Mouse (Mus musculus): ENCODE measurements around the gene Sec16a. TPM values are rescaled to one million over a fixed set of nuclear protein-coding genes. Genes with fewer than 3 reads are reported as not detected.
A peak's percentile ranks its signal among the peaks of the same experiment; 100 is the strongest.

Sec16a gene
- total and polyA plus RNA-seq, 2 experiments from 2014 or later = 9.9 to 60.9 TPM

DNA sequence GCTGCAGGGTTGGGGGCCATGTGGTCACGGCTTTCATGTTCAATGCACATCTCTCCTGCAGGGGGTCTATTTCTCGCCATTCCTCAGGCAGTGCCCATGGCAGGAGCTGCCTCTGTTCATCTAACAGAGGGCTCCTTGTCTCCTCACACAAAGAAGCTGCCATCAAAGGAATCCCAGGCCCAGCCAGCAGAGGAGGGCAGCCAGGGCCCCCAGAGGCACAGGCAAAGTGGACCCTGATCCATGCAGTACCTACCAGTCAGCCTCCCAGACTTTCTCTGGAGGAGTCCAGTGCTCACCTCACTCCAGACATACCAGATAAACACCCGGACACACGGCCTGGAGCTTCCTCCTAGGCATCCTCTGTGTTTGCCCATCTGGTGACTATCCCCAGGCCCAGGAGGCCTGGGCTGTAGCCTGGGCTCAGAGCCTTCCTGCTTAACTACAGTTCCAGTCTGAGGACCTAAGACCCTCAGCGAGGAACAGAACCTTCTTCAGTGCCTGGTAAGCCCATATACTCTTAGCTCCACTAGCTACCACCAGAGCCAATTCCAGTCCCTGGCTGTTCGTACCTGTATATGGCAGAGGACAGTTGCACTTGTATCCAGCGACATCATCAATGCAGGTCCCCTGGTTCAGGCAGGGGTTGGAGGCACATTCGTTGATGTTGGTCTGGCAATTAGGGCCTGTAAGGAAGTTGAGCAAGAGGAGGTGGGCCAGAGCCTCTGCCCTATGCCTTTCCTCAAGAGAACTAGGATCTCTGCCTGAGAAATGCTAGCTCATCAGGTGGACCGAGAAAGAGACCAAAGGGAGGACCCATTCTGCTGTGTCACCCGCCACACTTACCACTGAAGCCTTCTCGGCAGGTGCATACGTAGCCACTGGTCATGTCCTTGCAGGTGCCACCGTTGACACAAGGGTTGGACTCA lies 30.8 kb upstream of the Sec16a start:
- peak; percentile 77 for DNase-seq (ENCODE audit: low spot score)
- peak; percentile 86 for ATAC-seq

GRCm38 (mm10) chr2:26474789-26475504 lies 29.9 kb upstream of the Sec16a start:
- Histone ChIP-seq H3K9me3 (ENCODE audit: low read length) (no peaks in the 10 kb centered on the region), H3K9ac (replicated peaks; ENCODE audit: low read length) (0 out of 2 replicates have a peak overlapping the region, but pooled peaks have one; percentile 13), H3K4me3 (ENCODE audit: low read length) (no peak overlapping the region), H3K27me3 (ENCODE audit: insufficient read depth, low read length) (no peaks in the 10 kb centered on the region), H3K4me2 (ENCODE audit: low read depth, low read length) (no peak overlapping the region), H3K27ac (peak overlapping the region; percentile 81), H3K36me3 (ENCODE audit: insufficient read depth, low read length) (peaks cover 12% of the 10 kb centered on the region), H3K4me1 (ENCODE audit: insufficient read depth, low read length) (peaks cover 19% of the 10 kb centered on the region)
- TF ChIP-seq CTCF (IDR thresholded peaks at IDR 0.05; ENCODE audit: low read depth) = peak; percentile 29
- DNase-seq (ENCODE audit: low spot score) = no peak
- WGBS = 29% methylated on average over 9 of the region's 9 CpGs
- no peak for ATAC-seq

More for the DNA sequence above, 30.8 kb upstream of the Sec16a start:
- H3K36me3 ChIP-seq (ENCODE audit: insufficient read depth, low read length) = peaks cover 7% of the 10 kb centered on the region; the same call in 1 of the 2 replicates
- 61% methylated on average over 13 of the region's 13 CpGs for WGBS
- H3K27me3 ChIP-seq (ENCODE audit: insufficient read depth, low read length) = no peaks in the 10 kb centered on the region
- H3K9me3 ChIP-seq (ENCODE audit: low read length) = no peaks in the 10 kb centered on the region
- H3K4me1 ChIP-seq (ENCODE audit: insufficient read depth, low read length) = peaks cover 19% of the 10 kb centered on the region
- H3K4me2 ChIP-seq (ENCODE audit: low read depth, low read length) = no peak overlapping the region
- H3K9ac ChIP-seq (replicated peaks; ENCODE audit: low read length) = 0 out of 2 replicates have a peak overlapping the region, but pooled peaks have one; percentile 13
- peak overlapping the region; percentile 81 for H3K27ac ChIP-seq
- no peak overlapping the region for H3K4me3 ChIP-seq (ENCODE audit: low read length)
- peak; percentile 54 for TF ChIP-seq CTCF (IDR thresholded peaks at IDR 0.05; ENCODE audit: low read depth)

DNA sequence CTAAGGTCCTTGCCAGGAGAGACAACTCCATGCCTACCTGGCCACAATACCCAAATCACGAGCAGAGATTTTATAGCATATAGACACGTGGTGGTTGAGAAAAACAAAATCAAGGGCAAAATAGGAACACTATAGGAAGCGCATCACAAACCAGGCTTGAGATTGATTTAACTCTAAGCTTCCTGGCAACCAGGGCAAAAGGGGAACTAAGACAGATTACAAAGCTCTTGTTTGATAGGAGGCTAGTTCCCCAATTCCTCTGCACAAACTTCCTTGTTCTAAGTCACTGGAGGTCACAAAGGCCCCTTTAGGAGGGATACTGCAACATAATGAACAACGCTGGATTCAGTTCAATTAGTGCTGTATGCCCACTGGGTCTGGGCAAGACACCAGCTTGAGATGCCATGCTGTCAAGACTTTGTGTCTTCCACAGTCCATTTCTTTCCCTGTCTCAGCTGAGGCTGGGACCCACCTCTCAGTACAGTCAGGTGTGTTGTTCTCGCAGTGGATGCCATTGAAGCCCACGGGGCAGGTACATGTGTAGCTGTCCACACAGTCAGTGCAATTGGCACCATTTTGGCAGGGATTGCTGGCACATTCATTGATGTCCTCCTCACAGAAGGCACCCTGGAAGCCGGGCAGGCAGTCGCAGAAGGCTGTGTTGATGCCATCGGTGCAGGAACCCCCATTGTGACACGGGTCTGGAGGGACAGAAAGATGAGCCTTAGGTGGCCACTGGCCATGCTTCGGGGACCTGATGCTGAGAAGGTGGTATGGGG lies 27.5 kb upstream of the Sec16a start:
- WGBS = 56% methylated on average over 11 of the region's 11 CpGs
- H3K27ac ChIP-seq = peak overlapping the region; percentile 60
- no peaks in the 10 kb centered on the region for H3K9me3 ChIP-seq (ENCODE audit: low read length)
- no peak overlapping the region for H3K4me2 ChIP-seq (ENCODE audit: low read depth, low read length)
- no peaks in the 10 kb centered on the region for H3K27me3 ChIP-seq (ENCODE audit: insufficient read depth, low read length)
- TF ChIP-seq CTCF (IDR thresholded peaks at IDR 0.05; ENCODE audit: low read depth) = no peak
- peaks cover 14% of the 10 kb centered on the region for H3K4me1 ChIP-seq (ENCODE audit: insufficient read depth, low read length)
- DNase-seq (ENCODE audit: low spot score) (peak; percentile 68), ATAC-seq (peak; percentile 27; the same call in 1 of the 2 replicates)
- no peak overlapping the region for H3K4me3 ChIP-seq (ENCODE audit: low read length)
- peaks cover 21% of the 10 kb centered on the region for H3K36me3 ChIP-seq (ENCODE audit: insufficient read depth, low read length)
- H3K9ac ChIP-seq (replicated peaks; ENCODE audit: low read length) = no peak overlapping the region

DNA sequence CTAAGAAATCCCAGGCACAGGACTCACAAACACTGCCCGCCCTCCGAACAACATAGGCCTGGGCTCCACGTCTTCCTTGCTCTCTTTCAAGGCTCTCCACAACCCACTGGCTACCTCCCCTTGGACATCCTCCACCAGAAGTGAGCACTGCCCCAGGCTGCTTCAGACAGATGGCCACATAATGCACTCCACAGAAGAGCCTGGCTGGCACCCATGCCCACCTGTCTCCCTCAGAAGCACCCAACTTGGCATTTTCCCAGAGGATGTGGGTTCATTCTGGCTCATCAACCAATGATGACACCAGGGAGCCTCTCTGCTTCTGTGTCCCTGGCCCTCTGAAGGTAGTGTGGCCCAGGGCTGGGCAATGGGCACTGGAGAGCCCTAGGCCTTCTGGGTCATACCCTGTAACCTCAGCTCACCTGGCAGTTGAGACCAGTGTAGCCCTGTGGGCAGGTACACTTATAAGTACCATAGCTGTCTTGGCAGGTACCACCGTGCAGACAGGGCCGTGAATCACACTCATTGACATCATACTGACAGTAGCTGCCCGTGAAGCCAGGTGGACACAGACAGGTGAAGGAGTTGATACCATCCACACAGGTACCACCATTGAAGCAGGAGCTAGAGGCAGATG lies 26.8 kb upstream of the Sec16a start:
- H3K4me3 ChIP-seq (ENCODE audit: low read length) = no peak overlapping the region
- H3K4me2 ChIP-seq (ENCODE audit: low read depth, low read length) = no peak overlapping the region
- no peaks in the 10 kb centered on the region for H3K9me3 ChIP-seq (ENCODE audit: low read length)
- no peaks in the 10 kb centered on the region for H3K27me3 ChIP-seq (ENCODE audit: insufficient read depth, low read length)
- H3K36me3 ChIP-seq (ENCODE audit: insufficient read depth, low read length) = peaks cover 24% of the 10 kb centered on the region
- ATAC-seq (no peak), DNase-seq (ENCODE audit: low spot score) (no peak)
- H3K9ac ChIP-seq (replicated peaks; ENCODE audit: low read length) = no peak overlapping the region
- peak overlapping the region; percentile 60; the same call in 1 of the 2 replicates for H3K27ac ChIP-seq
- H3K4me1 ChIP-seq (ENCODE audit: insufficient read depth, low read length) = peaks cover 14% of the 10 kb centered on the region
- TF ChIP-seq CTCF (IDR thresholded peaks at IDR 0.05; ENCODE audit: low read depth) = no peak
- WGBS = 85% methylated on average over 6 of the region's 6 CpGs

DNA sequence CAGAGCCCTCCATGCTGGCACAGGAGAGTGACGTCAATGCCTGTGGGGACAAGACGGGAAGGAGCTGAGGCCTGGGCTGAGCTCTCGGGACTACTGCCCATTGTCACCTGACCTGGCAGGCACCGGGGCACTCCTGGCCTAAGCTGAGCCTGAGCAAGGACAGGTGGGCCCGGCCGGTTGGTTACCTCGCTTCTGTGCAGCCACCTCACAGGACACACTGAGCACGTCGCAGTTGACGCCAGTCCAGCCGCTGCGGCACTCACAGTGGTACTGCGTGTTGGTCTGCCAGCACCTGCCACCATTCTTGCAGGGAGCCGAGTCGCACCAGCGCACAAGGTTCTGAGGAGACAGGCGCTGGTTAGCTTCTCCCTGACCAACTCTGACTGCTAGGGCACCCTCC lies 26.0 kb upstream of the Sec16a start:
- no peak for DNase-seq (ENCODE audit: low spot score)
- WGBS = 85% methylated on average over 17 of the region's 17 CpGs
- Histone ChIP-seq H3K9ac (replicated peaks; ENCODE audit: low read length) (no peak overlapping the region), H3K27me3 (ENCODE audit: insufficient read depth, low read length) (no peaks in the 10 kb centered on the region), H3K4me2 (ENCODE audit: low read depth, low read length) (no peak overlapping the region), H3K36me3 (ENCODE audit: insufficient read depth, low read length) (peaks cover 26% of the 10 kb centered on the region), H3K9me3 (ENCODE audit: low read length) (no peaks in the 10 kb centered on the region), H3K4me1 (ENCODE audit: insufficient read depth, low read length) (peaks cover 14% of the 10 kb centered on the region), H3K4me3 (ENCODE audit: low read length) (no peak overlapping the region), H3K27ac (no peak overlapping the region)
- no peak for TF ChIP-seq CTCF (IDR thresholded peaks at IDR 0.05; ENCODE audit: low read depth)
- no peak for ATAC-seq

DNA sequence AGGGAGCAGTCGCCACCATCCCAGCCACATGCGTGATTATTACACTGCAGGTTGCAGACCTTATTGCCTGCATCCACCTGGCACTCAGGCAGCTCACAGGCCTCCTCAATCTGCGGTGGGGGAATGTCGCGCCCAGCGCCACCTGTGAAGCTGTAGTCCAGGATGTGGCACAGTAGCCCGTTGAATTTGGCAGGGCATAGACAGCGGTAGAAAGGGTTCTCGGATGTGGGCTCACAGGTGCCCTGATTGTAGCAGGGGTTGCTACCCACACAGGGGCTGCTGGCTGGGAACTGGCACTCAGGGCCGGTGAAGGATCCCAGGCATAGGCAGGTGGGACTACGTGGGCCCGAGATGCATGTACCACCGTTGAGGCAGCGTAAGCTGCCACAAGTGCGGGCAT lies 23.4 kb upstream of the Sec16a start:
- no peak for TF ChIP-seq CTCF (IDR thresholded peaks at IDR 0.05; ENCODE audit: low read depth)
- ATAC-seq = no peak
- no peak overlapping the region for H3K4me3 ChIP-seq (ENCODE audit: low read length)
- no peaks in the 10 kb centered on the region for H3K9me3 ChIP-seq (ENCODE audit: low read length)
- peaks cover 32% of the 10 kb centered on the region for H3K36me3 ChIP-seq (ENCODE audit: insufficient read depth, low read length)
- no peak overlapping the region for H3K27ac ChIP-seq
- no peak overlapping the region for H3K4me2 ChIP-seq (ENCODE audit: low read depth, low read length)
- no peak overlapping the region for H3K9ac ChIP-seq (replicated peaks; ENCODE audit: low read length)
- no peaks in the 10 kb centered on the region for H3K4me1 ChIP-seq (ENCODE audit: insufficient read depth, low read length)
- WGBS = 90% methylated on average over 15 of the region's 15 CpGs
- no peak for DNase-seq (ENCODE audit: low spot score)
- H3K27me3 ChIP-seq (ENCODE audit: insufficient read depth, low read length) = no peaks in the 10 kb centered on the region
